Mouse (Mus musculus): Measurements from ENCODE around the gene Htr2c. TPM values are rescaled to one million over a fixed set of nuclear protein-coding genes. Genes with fewer than 3 reads are reported as not detected.

Htr2c gene
- polyA plus RNA-seq, 1 experiment, result 8.7 TPM

DNA sequence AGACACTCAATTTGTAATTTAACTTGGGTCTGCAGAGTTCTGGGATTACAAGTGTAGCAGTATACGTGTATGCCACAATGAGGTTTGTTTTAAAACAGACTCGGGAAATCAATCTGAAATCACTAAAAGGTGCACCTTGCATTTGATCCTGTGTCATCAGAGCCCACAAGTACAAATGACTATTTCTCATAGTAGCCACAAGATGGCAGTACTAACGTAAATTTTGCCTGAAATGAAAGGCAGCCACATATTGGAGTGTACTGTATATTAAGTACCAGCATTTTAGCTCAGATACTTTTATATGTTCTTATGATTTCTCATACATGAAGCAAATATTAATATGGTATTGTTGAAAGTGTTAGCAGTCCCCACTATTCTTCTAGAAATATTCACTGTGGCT, 93.4 kb downstream of the Htr2c start:
- Histone ChIP-seq H3K4me3 (ENCODE audit: insufficient read depth, low read length) (no peak overlapping the region), H3K27ac (ENCODE audit: insufficient read depth, low read length) (no peak overlapping the region), H3K4me1 (ENCODE audit: control insufficient read depth, insufficient read depth, low read length) (no peaks in the 10 kb centered on the region)
- TF ChIP-seq CTCF (IDR thresholded peaks at IDR 0.05; ENCODE audit: extremely low read depth, insufficient read depth, low read length) (no peak), POLR2A (IDR thresholded peaks at IDR 0.05; ENCODE audit: extremely low read depth, insufficient read depth, low read length) (no peak)

DNA sequence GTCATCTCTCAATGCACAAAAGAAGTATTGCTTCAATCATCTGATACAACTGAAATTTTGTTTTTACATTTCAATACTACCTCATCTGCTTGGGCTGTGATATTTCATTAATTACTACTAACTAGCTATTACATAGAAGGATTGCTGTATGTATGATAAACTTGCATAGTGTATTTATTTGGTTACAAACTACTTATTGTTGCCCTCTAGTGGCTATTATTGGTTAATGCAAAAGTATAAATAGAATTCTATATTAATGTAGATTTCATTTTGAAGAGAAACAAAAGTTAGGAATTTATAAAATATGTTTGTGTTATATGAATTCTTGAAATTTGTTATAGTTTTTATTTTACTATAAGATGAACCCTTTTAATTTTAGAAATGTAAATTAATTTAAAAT, 109.3 kb downstream of the Htr2c start:
- Histone ChIP-seq H3K4me3 (ENCODE audit: insufficient read depth, low read length) (no peak overlapping the region), H3K27ac (ENCODE audit: insufficient read depth, low read length) (no peak overlapping the region), H3K4me1 (ENCODE audit: control insufficient read depth, insufficient read depth, low read length) (no peaks in the 10 kb centered on the region)
- no peak for TF ChIP-seq CTCF (IDR thresholded peaks at IDR 0.05; ENCODE audit: extremely low read depth, insufficient read depth, low read length)
- TF ChIP-seq POLR2A (IDR thresholded peaks at IDR 0.05; ENCODE audit: extremely low read depth, insufficient read depth, low read length), result no peak

DNA sequence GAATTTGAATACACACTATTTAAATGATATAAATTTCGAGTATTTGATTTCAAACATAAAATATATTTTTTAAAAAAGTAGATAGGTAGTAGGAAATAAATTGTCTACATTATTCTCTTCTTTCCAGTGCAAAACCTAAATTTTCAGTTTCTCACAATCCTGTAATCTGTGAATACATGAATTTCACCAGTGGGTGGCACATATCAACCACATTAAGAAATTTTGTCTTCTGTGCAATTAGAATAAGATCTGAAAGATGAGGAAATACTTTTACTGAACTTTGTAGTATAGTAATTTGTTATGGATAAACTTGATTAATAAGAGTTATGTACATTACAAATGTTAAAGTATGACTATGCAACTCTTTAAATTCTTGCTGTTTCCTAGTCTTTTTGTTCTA, 156.8 kb downstream of the Htr2c start:
- Histone ChIP-seq H3K27ac (ENCODE audit: insufficient read depth, low read length) (no peak overlapping the region), H3K4me3 (ENCODE audit: insufficient read depth, low read length) (no peak overlapping the region), H3K4me1 (ENCODE audit: control insufficient read depth, insufficient read depth, low read length) (no peaks in the 10 kb centered on the region)
- TF ChIP-seq CTCF (IDR thresholded peaks at IDR 0.05; ENCODE audit: extremely low read depth, insufficient read depth, low read length) (no peak), POLR2A (IDR thresholded peaks at IDR 0.05; ENCODE audit: extremely low read depth, insufficient read depth, low read length) (no peak)

DNA sequence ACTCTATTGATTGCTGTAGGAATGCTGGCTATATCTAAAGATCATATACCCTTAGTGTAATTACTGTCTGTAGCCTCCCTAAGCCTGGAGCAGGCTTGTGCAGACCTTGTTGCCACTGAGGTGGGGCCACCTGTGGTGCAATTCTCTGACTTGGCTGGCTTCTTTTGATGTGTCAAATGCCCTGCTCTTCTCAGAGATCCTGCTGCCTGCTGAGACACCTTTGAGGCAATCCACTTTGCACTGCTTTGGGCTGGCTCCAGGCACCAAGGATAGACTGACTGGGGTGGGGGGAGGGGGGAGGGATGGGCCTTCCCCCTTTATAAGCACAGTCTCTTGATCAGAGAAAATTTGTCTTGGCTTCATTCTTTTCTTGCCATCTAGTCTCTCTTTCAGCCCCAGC, 252.9 kb downstream of the Htr2c start:
- Histone ChIP-seq H3K27ac (ENCODE audit: insufficient read depth, low read length) (no peak overlapping the region), H3K4me3 (ENCODE audit: insufficient read depth, low read length) (no peak overlapping the region), H3K4me1 (ENCODE audit: control insufficient read depth, insufficient read depth, low read length) (no peaks in the 10 kb centered on the region)
- TF ChIP-seq CTCF (IDR thresholded peaks at IDR 0.05; ENCODE audit: extremely low read depth, insufficient read depth, low read length) (no peak), POLR2A (IDR thresholded peaks at IDR 0.05; ENCODE audit: extremely low read depth, insufficient read depth, low read length) (no peak)

DNA sequence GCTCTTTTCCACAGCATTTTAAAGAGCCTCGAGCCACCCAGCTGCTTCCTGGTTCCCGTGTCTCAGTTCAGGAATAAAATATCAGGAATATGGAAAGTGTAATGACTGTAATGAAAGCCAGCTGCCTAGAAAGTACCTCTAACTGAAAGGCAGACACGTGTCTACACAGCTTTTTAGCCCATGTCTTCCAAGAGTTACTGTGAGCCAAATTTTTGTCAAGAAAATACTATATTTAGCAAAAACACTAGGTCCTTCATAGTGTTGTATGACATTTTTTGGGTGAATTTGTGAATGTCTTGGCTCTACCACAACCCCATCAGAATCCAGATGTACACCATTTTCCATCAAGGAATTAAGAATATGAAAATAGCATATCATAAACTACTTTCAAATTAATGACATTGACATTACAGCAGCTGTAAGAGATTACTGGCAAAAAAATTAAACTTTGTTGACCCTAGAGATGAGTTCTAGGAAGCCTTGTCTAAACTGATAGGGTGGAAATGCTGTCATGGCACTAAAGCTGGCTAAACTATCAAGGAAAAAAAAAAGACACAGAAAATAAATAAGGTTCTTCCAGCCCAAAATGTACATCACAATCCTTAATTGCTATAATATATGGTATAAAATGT, 255.2 kb downstream of the Htr2c start:
- Histone ChIP-seq H3K4me3 (ENCODE audit: insufficient read depth, low read length) (no peak overlapping the region), H3K27ac (ENCODE audit: insufficient read depth, low read length) (no peak overlapping the region), H3K4me1 (ENCODE audit: control insufficient read depth, insufficient read depth, low read length) (no peaks in the 10 kb centered on the region)
- TF ChIP-seq CTCF (IDR thresholded peaks at IDR 0.05; ENCODE audit: extremely low read depth, insufficient read depth, low read length) (no peak), POLR2A (IDR thresholded peaks at IDR 0.05; ENCODE audit: extremely low read depth, insufficient read depth, low read length) (no peak)

DNA sequence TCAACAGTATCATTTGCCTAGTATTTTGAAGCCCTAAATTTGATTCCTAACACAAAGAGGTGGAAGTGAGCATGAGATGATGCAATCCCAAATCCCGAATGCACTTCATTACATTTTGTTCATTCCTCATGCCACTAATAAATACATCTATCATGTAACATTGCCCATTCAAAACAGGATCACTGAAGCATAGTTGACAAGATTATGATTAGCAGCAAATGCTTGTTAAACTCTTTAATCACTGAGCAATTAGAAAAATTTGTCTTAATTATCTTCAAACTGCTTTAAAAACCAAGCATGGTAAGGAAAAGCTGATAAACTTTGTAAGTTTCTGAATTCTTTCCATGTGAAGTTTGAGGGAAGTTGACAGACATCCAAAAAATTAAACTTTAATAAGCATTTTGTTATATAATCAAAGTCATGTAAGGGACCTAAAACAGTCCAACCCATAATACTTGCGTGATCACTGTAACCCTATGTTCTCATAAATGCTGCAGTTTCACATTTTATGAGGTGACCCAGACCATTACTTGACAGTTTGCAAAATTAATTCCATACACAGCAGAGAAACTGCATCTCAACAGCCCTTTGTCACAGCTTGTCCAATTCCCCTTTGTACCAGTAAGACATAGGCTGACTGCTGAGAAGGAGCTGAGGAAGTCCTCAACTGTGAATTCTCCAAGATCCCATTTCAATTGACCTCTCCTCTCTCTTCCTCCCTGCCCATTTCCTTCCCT, 276.7 kb downstream of the Htr2c start:
- Histone ChIP-seq H3K27ac (ENCODE audit: insufficient read depth, low read length) (no peak overlapping the region), H3K4me1 (ENCODE audit: control insufficient read depth, insufficient read depth, low read length) (no peaks in the 10 kb centered on the region), H3K4me3 (ENCODE audit: insufficient read depth, low read length) (no peak overlapping the region)
- TF ChIP-seq POLR2A (IDR thresholded peaks at IDR 0.05; ENCODE audit: extremely low read depth, insufficient read depth, low read length) (no peak), CTCF (IDR thresholded peaks at IDR 0.05; ENCODE audit: extremely low read depth, insufficient read depth, low read length) (no peak)
